Mouse (Mus musculus): ENCODE measurements around the gene Ankra2.
A peak's percentile ranks its signal among the peaks of the same experiment; 100 is the strongest.

DNA sequence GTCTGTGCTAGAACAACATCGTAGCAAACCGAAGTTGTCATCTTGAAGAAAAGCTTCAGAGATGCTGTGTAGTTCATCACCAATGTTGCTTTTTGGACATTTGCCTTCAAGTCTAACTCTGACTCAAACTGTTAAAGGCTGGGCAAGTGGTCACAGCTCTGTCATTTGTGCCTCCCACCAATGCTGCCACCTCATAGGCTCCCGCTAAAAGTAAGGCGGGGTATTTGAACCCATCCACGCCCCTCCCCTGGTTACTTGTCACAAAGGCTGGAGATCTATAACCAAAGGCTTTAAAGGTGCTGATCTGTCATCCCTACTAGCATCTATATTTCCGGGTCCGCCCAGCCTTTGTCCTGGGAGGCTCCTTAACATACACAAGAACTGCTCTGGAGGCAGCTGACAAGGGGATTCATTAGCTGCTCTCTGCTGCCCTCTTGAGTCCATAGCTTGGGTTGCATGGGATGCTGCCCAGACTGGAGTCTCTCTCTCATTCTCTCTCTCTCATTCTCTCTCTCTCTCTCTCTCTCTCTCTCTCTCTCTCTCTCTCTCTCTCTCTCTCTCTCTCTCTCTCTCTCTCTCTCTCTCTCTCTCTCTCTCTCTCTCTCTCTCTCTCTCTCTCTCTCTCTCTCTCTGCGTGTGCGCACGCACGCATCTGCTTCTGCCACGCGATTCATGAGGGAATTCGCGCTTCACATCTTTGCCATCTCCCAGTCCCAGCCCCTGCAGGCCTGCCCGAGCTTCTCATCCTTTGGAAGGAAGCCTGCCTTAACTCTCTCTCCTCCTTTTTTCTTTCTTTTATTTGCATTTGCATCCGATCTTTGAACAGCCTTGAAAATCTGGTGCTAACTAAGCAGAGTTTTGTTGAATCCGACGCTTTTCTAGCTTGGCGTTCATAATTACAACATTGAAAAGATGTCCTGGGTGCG lies 36.2 kb downstream of the Ankra2 start:
- no peak for TF ChIP-seq EP300 (IDR thresholded peaks at IDR 0.05; ENCODE audit: low read depth)
- TF ChIP-seq CTCF (IDR thresholded peaks at IDR 0.05; ENCODE audit: low read depth) = peak; percentile 78
